Mouse (Mus musculus) lung, postnatal 0 days (tissue): ENCODE measurements around the gene Capn7.

ENCODE experiments used
- CTCF ChIP-seq: IDR thresholded peaks from 2 replicates; pipeline ENCODE4 v1.5.1; 2016; ENCODE audit warnings: antibody characterized with exemption, mild to moderate bottlenecking
- EP300 ChIP-seq: IDR thresholded peaks from 2 replicates; pipeline ENCODE4 v1.6.1; 2016; ENCODE audit warnings: antibody characterized with exemption, mild to moderate bottlenecking, control low read depth

- no peak for TF ChIP-seq CTCF
- peak; percentile 45; the same call in 1 of the 2 replicates for TF ChIP-seq EP300
Measured at GRCm38 (mm10) chr14:31407208-31407607, 70.8 kb downstream of the Capn7 start.
